Mouse (Mus musculus) neural tube, embryonic 14.5 days (tissue): Measurements from ENCODE around the gene Adgra1. TPM values are rescaled to one million over a fixed set of nuclear protein-coding genes. Genes with fewer than 3 reads are reported as not detected.

Experiments
- polyA plus RNA-seq: library from polyadenylated mRNA; unstranded; fragments of >200 nt; fragmentation: Nextera tagmentation; extraction: Ambion mirVana; gene quantifications from 2 replicates; pipeline ENCODE4 v1.2.1, GENCODE M21; 2014

Adgra1 gene
- polyA plus RNA-seq, 1 experiment from 2014 or later, result 25.0 TPM

Other genes with a start within 250 kb of the Adgra1 start
- gene Cfap46, start 150.4 kb upstream of the Adgra1 start, polyA plus RNA-seq, result 1.4 and 2.9 TPM in 2 replicates
- gene Kndc1, start 60.5 kb downstream of the Adgra1 start, polyA plus RNA-seq, result 18.8 and 28.5 TPM in 2 replicates
- not detected in 2 replicates for gene Utf1, start 109.6 kb downstream of the Adgra1 start, polyA plus RNA-seq
- 0.46 and 1.4 TPM in 2 replicates for gene 6430531B16Rik, start 144.6 kb downstream of the Adgra1 start, polyA plus RNA-seq
- 3.2 and 3.3 TPM in 2 replicates for gene Adam8, start 158.4 kb downstream of the Adgra1 start, polyA plus RNA-seq
- 52.7 and 61.2 TPM in 2 replicates for gene Zfp511, start 202.2 kb downstream of the Adgra1 start, polyA plus RNA-seq
- 57.1 and 61.0 TPM in 2 replicates for gene Tubgcp2, start 202.5 kb downstream of the Adgra1 start, polyA plus RNA-seq
- 6.6 and 8.1 TPM in 2 replicates for gene Msx3, start 214.9 kb downstream of the Adgra1 start, polyA plus RNA-seq
- gene Caly, start 248.4 kb downstream of the Adgra1 start, polyA plus RNA-seq, result 209 and 365 TPM in 2 replicates